Mouse (Mus musculus): ENCODE data around the gene Rbm15.
"Not testable (repeated sequence)": the region's sequence is repeated elsewhere in the genome, so short reads cannot be mapped to it uniquely, and the experiment has no call there.

The Rbm15 gene

DNA sequence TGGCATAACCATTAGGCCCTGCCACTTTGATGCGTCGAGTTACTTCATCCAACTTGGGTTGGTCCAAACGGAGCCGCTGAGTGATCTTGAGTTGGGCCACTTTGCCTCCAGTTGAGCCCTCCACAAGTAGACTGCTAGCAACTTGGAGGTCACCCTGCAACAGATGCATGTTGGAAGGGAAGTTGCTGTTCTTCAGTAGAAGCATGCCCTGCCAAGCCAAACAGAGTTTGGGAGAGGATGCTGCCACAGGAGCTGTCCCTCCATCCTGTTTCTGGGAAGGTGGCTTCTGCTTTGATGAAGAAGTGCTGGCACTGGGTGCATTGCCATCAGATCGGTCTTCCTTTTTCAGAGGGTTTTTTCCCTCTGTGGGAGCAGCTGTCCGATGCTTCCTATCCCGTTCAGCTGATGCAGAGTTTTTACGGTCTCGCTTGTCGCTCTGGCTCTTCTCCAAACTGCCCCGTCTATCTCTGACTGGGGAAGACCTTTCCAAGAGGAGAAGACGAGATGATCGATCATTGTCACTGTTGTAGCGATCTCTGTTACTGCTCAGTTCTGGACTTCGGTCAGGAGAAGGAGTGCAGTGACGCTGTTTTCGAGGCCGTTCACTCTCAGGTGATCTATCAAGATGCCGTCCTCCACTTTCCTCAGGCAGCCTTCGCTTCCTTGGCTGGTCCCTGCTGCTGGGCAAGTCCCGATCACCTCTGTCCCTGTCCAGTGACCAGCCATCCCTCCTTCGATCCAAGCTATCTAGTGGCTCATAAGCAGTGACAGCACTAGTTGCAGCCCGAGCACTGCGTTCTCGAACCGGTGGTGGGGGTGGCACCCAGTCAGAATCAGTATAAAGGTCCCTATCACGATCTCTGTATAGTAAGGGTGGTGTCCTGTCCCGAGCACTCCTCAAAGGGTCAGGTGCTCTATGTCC, 2.7 kb downstream of the Rbm15 start:
- DNase-seq (ENCODE audit: low spot score) = no peak

GRCm38 (mm10) chr3:107326442-107326841, 7.0 kb downstream of the Rbm15 start:
- no peak for DNase-seq (ENCODE audit: low spot score)

GRCm38 (mm10) chr3:107321776-107322175, 11.7 kb downstream of the Rbm15 start:
- DNase-seq (ENCODE audit: low spot score) = no peak

GRCm38 (mm10) chr3:107321141-107321540, 12.3 kb downstream of the Rbm15 start:
- no peak for DNase-seq (ENCODE audit: low spot score)

GRCm38 (mm10) chr3:107317338-107317737, 16.1 kb downstream of the Rbm15 start:
- DNase-seq (ENCODE audit: low spot score) = no peak

DNA sequence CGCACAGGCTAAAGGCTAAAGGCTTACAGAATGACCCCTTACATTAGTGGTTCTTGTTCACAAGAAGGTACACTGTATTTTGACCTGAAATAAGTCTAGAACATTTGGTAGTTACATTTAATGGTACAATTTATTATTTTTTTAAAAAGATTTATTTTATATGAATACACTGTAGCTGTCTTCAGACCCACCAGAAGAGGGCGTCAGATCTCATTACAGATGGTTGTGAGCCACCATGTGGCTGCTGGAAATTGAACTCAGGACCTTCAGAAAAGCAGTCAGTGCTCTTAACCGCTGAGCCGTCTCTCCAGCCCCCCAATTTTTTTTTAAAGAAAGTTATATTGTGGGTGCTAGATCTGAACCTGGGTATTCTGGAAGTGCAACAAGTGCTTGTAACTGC, 36.6 kb downstream of the Rbm15 start:
- DNase-seq (ENCODE audit: low spot score) = not testable (repeated sequence)

- DNase-seq (ENCODE audit: low spot score) = no peak
These were observed 37.7 kb downstream of the Rbm15 start for GRCm38 (mm10) chr3:107295672-107296360.

GRCm38 (mm10) chr3:107290764-107291381, 42.6 kb downstream of the Rbm15 start, which contains the start of gene Slc16a4:
Gene Slc16a4, plus strand, starts transcription at chr3:107291230.
- DNase-seq (ENCODE audit: low spot score) = no peak

DNA sequence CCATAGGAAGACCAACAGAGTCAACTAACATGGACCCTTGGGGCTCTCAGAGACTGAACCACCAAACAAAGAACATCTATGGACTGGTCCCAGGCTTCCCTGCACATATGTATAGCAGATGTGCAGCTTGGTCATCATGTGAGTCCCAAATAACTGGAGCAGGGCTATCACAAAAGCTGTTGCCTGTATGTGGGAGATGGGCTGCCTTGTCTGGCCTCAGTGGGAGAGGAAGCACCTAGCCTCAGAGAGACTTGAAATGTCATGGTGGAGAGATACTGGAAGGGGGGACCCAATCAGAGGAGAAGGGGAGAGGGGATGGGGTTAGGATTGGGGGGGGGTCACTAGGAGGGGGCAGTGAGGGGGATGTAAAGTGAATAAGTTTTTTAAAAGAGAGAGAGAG, 46.1 kb downstream of the Rbm15 start:
- no peak for DNase-seq (ENCODE audit: low spot score)

DNA sequence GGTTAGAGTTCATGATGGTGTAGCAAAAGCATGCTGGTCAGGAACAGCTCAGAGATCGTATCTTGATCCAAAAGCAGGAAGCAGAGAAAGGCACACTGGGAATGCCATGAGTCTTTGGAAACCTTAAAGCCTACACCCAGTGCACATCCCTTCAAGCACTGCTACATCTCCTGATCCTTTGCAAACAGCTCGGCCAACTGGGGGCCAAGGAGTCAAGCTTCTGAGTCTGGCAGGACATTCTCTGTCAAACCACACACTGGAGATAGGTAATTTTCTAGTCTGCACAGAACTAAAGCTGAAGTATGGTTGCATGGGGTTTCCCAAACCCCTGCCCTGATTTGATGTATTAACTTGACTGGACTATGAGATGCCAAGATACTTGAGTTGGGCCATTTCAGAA, 47.4 kb downstream of the Rbm15 start:
- no peak for DNase-seq (ENCODE audit: low spot score)

GRCm38 (mm10) chr3:107278479-107279269, 54.8 kb downstream of the Rbm15 start, which contains the start of gene Lamtor5:
Gene Lamtor5, plus strand, starts transcription at chr3:107278858.
- peak; percentile 83 for DNase-seq (ENCODE audit: low spot score)

GRCm38 (mm10) chr3:107276626-107277025, 56.8 kb downstream of the Rbm15 start:
- no peak for DNase-seq (ENCODE audit: low spot score)

GRCm38 (mm10) chr3:107275996-107276395, 57.5 kb downstream of the Rbm15 start:
- no peak for DNase-seq (ENCODE audit: low spot score)
